8 mouse cellular contexts compared by ENCODE assay signal in the genomic region with DNA sequence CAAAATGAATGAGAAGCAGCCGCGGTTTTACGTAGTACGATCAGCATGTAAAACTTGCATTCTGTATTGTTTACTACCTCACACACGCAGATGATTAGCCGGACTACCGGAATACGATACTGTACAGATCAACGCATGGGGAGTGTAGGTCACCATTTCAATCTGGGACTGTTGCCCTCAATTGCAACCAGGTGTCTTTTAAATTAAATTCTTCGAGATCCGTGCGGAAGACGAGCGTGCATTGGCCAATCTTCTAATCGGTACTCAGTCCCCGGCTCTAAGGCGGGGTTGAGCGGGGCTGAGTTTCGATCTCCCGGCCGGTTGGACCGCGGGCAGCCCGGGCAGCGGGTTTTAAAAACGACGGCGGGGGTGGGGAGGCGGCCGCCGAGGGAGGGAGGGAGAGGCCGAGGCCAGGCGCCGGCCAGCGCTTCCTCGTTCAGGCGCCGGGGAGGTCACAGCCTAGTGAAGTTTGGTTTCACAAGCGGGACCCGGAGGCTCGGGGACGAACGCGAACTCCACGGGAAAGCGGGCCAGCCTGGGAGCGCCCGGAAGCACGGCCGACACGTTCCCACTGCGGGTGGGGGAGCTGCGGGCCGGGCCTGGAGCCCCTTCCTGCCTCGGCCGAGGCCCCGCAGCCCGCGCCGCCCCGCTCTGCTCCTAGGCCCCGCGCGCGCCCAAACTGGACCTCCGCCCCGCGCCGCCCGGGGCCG. TPM values are rescaled to one million over a fixed set of nuclear protein-coding genes. Genes with fewer than 3 reads are reported as not detected.
DNase-seq lines count a peak whose midpoint lies in the region; ATAC-seq and TF ChIP-seq lines count a peak whose summit lies in the region.

No protein-coding gene starts in this region.

- peak overlapping the region; percentile 100 for H3K27ac ChIP-seq in intestine, embryonic 15.5 days
- peak overlapping the region; percentile 100 for H3K27ac ChIP-seq in limb, embryonic 14.5 days (replicated peaks; ENCODE audit: low read depth, low read length)
- H3K27ac ChIP-seq in midbrain, embryonic 14.5 days (replicated peaks; ENCODE audit: low read depth, low read length), result peak overlapping the region; percentile 96

- no peaks in the 10 kb centered on the region for H3K27me3 ChIP-seq in intestine, embryonic 15.5 days (replicated peaks)
- H3K27me3 ChIP-seq in limb, embryonic 14.5 days (ENCODE audit: control insufficient read depth, insufficient read depth, low read length), result no peaks in the 10 kb centered on the region
- H3K27me3 ChIP-seq in midbrain, embryonic 14.5 days (ENCODE audit: control insufficient read depth, insufficient read depth, low read length), result no peaks in the 10 kb centered on the region

- H3K9ac ChIP-seq in intestine, embryonic 15.5 days, result peak overlapping the region; percentile 98
- H3K9ac ChIP-seq in limb, embryonic 14.5 days (ENCODE audit: low read depth, low read length, severe bottlenecking), result peak overlapping the region; percentile 99
- H3K9ac ChIP-seq in midbrain, embryonic 14.5 days (replicated peaks; ENCODE audit: low read length), result peak overlapping the region; percentile 74

- peak; percentile 52 for ATAC-seq in intestine, embryonic 15.5 days
- ATAC-seq in limb, embryonic 14.5 days (ENCODE audit: low FRiP score, low read depth), result peak; percentile 11
- peak; percentile 40 for ATAC-seq in midbrain, embryonic 14.5 days (ENCODE audit: low FRiP score, low TSS enrichment)

- peak overlapping the region; percentile 94 for H3K4me3 ChIP-seq in intestine, embryonic 15.5 days (replicated peaks)
- H3K4me3 ChIP-seq in limb, embryonic 14.5 days (replicated peaks; ENCODE audit: low read length), result peak overlapping the region; percentile 87
- H3K4me3 ChIP-seq in midbrain, embryonic 14.5 days (replicated peaks; ENCODE audit: low read depth, low read length), result peak overlapping the region; percentile 77

- TF ChIP-seq POLR2A in limb, embryonic 14.5 days (IDR thresholded peaks at IDR 0.05; ENCODE audit: borderline replicate concordance, extremely low read depth, insufficient read depth, insufficient read length), result no peak

- intact Hi-C loops in gastrocnemius, postnatal 36 days (cut with DNase I), result loop anchor here (5.0 kb wide), 1 partner anchor 173 kb away; the partner anchor contains the start of gene Arid2

- peak; percentile 38 to 42 for DNase-seq in left cerebral cortex, adult 18-20 months (ENCODE audit: low spot score in 2 of 2)
- DNase-seq in left cerebral cortex, adult 11 months (ENCODE audit: low spot score), result no peak
- peak; percentile 69 for DNase-seq in embryo, embryonic 10.5 days (ENCODE audit: low spot score)
- DNase-seq in gastrocnemius, postnatal 36 days, result peak; percentile 49 to 61
- DNase-seq in limb, embryonic 14.5 days (ENCODE audit: low spot score), result peak; percentile 40
- DNase-seq in midbrain, embryonic 14.5 days, result peak; percentile 68
- DNase-seq in spleen, adult 18-20 months, result peak; percentile 61 to 67

- H3K4me1 ChIP-seq in intestine, embryonic 15.5 days (replicated peaks), result peaks cover 17% of the 10 kb centered on the region; the same call in 1 of the 2 replicates
- H3K4me1 ChIP-seq in limb, embryonic 14.5 days (ENCODE audit: control insufficient read depth, insufficient read depth, low read length), result peaks cover 18% of the 10 kb centered on the region
- H3K4me1 ChIP-seq in midbrain, embryonic 14.5 days (ENCODE audit: control insufficient read depth, insufficient read depth, low read length), result peaks cover 19% of the 10 kb centered on the region; the same call in 1 of the 2 replicates

- H3K9me3 ChIP-seq in intestine, embryonic 15.5 days, result no peaks in the 10 kb centered on the region
- no peaks in the 10 kb centered on the region for H3K9me3 ChIP-seq in limb, embryonic 14.5 days (ENCODE audit: control insufficient read depth, low read length)
- H3K9me3 ChIP-seq in midbrain, embryonic 14.5 days (ENCODE audit: control insufficient read depth, low read length), result no peaks in the 10 kb centered on the region

- no peaks in the 10 kb centered on the region for H3K36me3 ChIP-seq in intestine, embryonic 15.5 days
- H3K36me3 ChIP-seq in limb, embryonic 14.5 days (ENCODE audit: control insufficient read depth, insufficient read depth, low read length), result peaks cover 3% of the 10 kb centered on the region; the same call in 1 of the 2 replicates
- no peaks in the 10 kb centered on the region for H3K36me3 ChIP-seq in midbrain, embryonic 14.5 days (ENCODE audit: control insufficient read depth, insufficient read depth, low read length)

- under 1% methylated on average over 69 of the region's 71 CpGs for WGBS in intestine, embryonic 15.5 days
- WGBS in limb, embryonic 14.5 days, result under 1% methylated on average over 56 of the region's 71 CpGs
- WGBS in midbrain, embryonic 14.5 days, result under 1% methylated on average over 66 of the region's 71 CpGs

- peak overlapping the region; percentile 59 for H3K4me2 ChIP-seq in intestine, embryonic 15.5 days (replicated peaks)
- peak overlapping the region; percentile 60 for H3K4me2 ChIP-seq in limb, embryonic 14.5 days (replicated peaks; ENCODE audit: low read depth, low read length, severe bottlenecking)
- peak overlapping the region; percentile 66 for H3K4me2 ChIP-seq in midbrain, embryonic 14.5 days (ENCODE audit: low read length)

RNA-seq across cellular contexts. Expression of gene Scaf11, which starts 0.7 kb away (rescaled TPM):
- 10 to 100 TPM; 54.3 to 54.7 TPM for total RNA-seq in left cerebral cortex, adult 18-20 months (2021)
- total RNA-seq in gastrocnemius, postnatal 36 days (2021), result 10 to 100 TPM; 29.2 to 35.8 TPM
- 89.8 and 102 TPM in 2 replicates for polyA plus RNA-seq in intestine, embryonic 15.5 days (2015; fragmentation: Nextera tagmentation; extraction: Ambion mirVana)
- 46.3 and 51.4 TPM in 2 replicates for polyA plus RNA-seq in limb, embryonic 14.5 days (2012; rRNA removed)
- 93.7 and 104 TPM in 2 replicates for polyA plus RNA-seq in limb, embryonic 14.5 days (2014; fragmentation: Nextera tagmentation; extraction: Ambion mirVana)
- polyA plus RNA-seq in midbrain, embryonic 14.5 days (2014; fragmentation: Nextera tagmentation; extraction: Ambion mirVana), result 45.6 and 54.0 TPM in 2 replicates
